Mouse (Mus musculus) liver, adult 2 months (tissue): ENCODE data around the gene Sox6.

ENCODE experiments used
- CTCF ChIP-seq: fragments of 200-500 bp; IDR thresholded peaks from 2 replicates; pipeline ENCODE4 v1.5.1; 2011; ENCODE audit warnings: low read depth, low read length, control low read depth
- POLR2A ChIP-seq: fragments of 200-500 bp; IDR thresholded peaks from 2 replicates; pipeline ENCODE4 v1.6.1; 2011; ENCODE audit warnings: low read length, control low read depth; ENCODE audit not compliant: insufficient read depth; ENCODE audit errors: extremely low read depth

- TF ChIP-seq CTCF: no peak
- no peak for TF ChIP-seq POLR2A
Observed at GRCm38 (mm10) chr7:115564359-115565059, 474.1 kb downstream of the Sox6 start.
